Comparison of ENCODE assay signal across 8 mouse cellular contexts in the genomic region with DNA sequence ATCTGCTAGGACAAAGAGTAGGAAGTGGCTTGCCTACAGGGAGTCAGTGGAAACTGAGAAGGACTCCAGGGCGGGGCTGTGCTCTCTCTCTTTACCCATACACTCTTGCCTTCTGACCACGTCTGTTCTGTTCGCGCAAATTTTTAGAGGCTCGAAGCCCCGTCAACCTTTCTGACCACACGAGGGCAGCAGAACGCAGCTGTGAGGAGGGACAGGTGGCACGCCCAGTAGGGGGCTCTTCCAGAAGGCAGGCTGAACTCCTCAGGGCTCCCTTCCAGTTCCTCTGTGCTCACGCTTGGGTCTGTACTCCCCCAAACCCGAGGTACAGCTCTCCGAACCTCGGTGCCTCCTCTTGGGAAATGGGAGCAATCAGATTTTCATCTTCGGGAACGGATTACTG.
A peak's percentile ranks its signal among the peaks of the same experiment; 100 is the strongest.
DNase-seq lines count a peak whose midpoint lies in the region; ATAC-seq and TF ChIP-seq lines count a peak whose summit lies in the region.

No protein-coding gene starts in this region.

- TF ChIP-seq POLR2A in bone marrow, adult 2 months (IDR thresholded peaks at IDR 0.05; ENCODE audit: borderline replicate concordance, control insufficient read depth, low read depth, low read length), result no peak

- H3K4me1 ChIP-seq in bone marrow, adult 2 months (ENCODE audit: control insufficient read depth, insufficient read depth, low read length), result no peaks in the 10 kb centered on the region

- peak; percentile 44 for DNase-seq in fibroblast of lung, adult 2 months (ENCODE audit: low read depth)
- DNase-seq in layer of hippocampus, postnatal 10 days (ENCODE audit: low spot score in 2 of 2), result peak; percentile 92 to 93
- peak; percentile 78 for DNase-seq in lung, postnatal 25 days (ENCODE audit: low spot score)
- peak; percentile 81 for DNase-seq in right cerebral cortex, adult 18-20 months
- peak; percentile 39 to 66 for DNase-seq in urinary bladder, adult 18-20 months (ENCODE audit: low spot score in 2 of 2)

- WGBS in bone marrow, adult 2 months, result 4% methylated on average over 15 of the region's 15 CpGs

- ATAC-seq in CD4-positive, CD25-positive, alpha-beta regulatory T cell, adult 4 months, result peak; percentile 43
- ATAC-seq in hematopoietic stem cell, adult 5-6 weeks (replicated peaks in 1 of 2; ENCODE audit: insufficient read depth in 1 of 2, low FRiP score in 2 of 2, low TSS enrichment in 1 of 2, low read depth in 1 of 2, poor library complexity in 2 of 2, severe bottlenecking in 2 of 2), result peak; percentile 77 to 80

- H3K4me3 ChIP-seq in bone marrow, adult 2 months (replicated peaks; ENCODE audit: control insufficient read depth, low read depth, low read length), result no peak overlapping the region

- H3K27ac ChIP-seq in bone marrow, adult 2 months (ENCODE audit: control insufficient read depth, insufficient read depth, low read depth, low read length, poor library complexity), result no peak overlapping the region

- TF ChIP-seq CTCF in bone marrow, adult 2 months (IDR thresholded peaks at IDR 0.05; ENCODE audit: control insufficient read depth, insufficient read depth, low read length), result peak; percentile 91
